Mouse (Mus musculus): ENCODE measurements at regions not wholly inside any gene's neighbourhood (a gene's known extent, or its start where the extent isn't known, plus 50 kb on each side); places are given as distances from the start of the nearest gene placed in this dataset.

GRCm38 (mm10) chr3:115515645-115516044, 199.2 kb downstream of the S1pr1 start:
- no peaks in the 10 kb centered on the region for H3K4me1 ChIP-seq (ENCODE audit: control insufficient read depth in 1 of 2, insufficient read depth in 2 of 2)
- dilution Hi-C loops (cut with MboI; ENCODE audit: extremely low pct_ligation_motif_present, extremely low pct_unique_long_range_greater_than_20kb, low sequenced_read_pairs): no loop called here
- no peaks in the 10 kb centered on the region for H3K27me3 ChIP-seq (replicated peaks)
- H3K4me2 ChIP-seq (ENCODE audit: insufficient read depth, low read depth, poor library complexity, severe bottlenecking): no peak overlapping the region
- H3K27ac ChIP-seq (ENCODE audit: insufficient read depth, low read depth): no peak overlapping the region
- in situ Hi-C loops (cut with MboI; ENCODE audit: low pct_ligation_motif_present, low pct_unique_long_range_greater_than_20kb, low sequenced_read_pairs): no loop called here
- H3K9me3 ChIP-seq (replicated peaks; ENCODE audit: low read length): no peaks in the 10 kb centered on the region
- H3K79me2 ChIP-seq (replicated peaks; ENCODE audit: control insufficient read depth, extremely low read depth, insufficient read depth, poor library complexity, severe bottlenecking): no peaks in the 10 kb centered on the region
- H3K36me3 ChIP-seq (replicated peaks in 1 of 2; ENCODE audit: control insufficient read depth in 1 of 2, insufficient read depth in 1 of 2, low read length in 1 of 2): no peaks in the 10 kb centered on the region
- no peak for TF ChIP-seq ZNF384 (IDR thresholded peaks at IDR 0.05; ENCODE audit: low read depth, low read length)
- no peak for TF ChIP-seq SMC3 (IDR thresholded peaks at IDR 0.05; ENCODE audit: low read depth, low read length)
- TF ChIP-seq ZC3H11A (IDR thresholded peaks at IDR 0.05; ENCODE audit: low read depth, low read length): no peak
- no peak for TF ChIP-seq MAX (IDR thresholded peaks at IDR 0.05; ENCODE audit: low read length)
- no peak for TF ChIP-seq NRF1 (IDR thresholded peaks at IDR 0.05; ENCODE audit: low read depth, low read length)
- TF ChIP-seq IRF4 (IDR thresholded peaks at IDR 0.05; ENCODE audit: low read depth, low read length): no peak
- TF ChIP-seq RAD21 (IDR thresholded peaks at IDR 0.05; ENCODE audit: low read depth, low read length): no peak
- TF ChIP-seq ELF1 (IDR thresholded peaks at IDR 0.05; ENCODE audit: low read depth, low read length): no peak
- TF ChIP-seq POLR2AphosphoS2 (IDR thresholded peaks at IDR 0.05; ENCODE audit: low read depth, low read length): no peak
- TF ChIP-seq E2F4 (IDR thresholded peaks at IDR 0.05; ENCODE audit: insufficient replicate concordance, low read depth, low read length): no peak
- TF ChIP-seq PAX5 (IDR thresholded peaks at IDR 0.05; ENCODE audit: low read length): no peak
- no peak for DNase-seq (ENCODE audit: extremely low read depth)
- H3K9ac ChIP-seq (ENCODE audit: insufficient read depth, low read depth): no peak overlapping the region
- no peak overlapping the region for H3K4me3 ChIP-seq (replicated peaks in 1 of 3; ENCODE audit: low read depth in 2 of 3, low read length in 2 of 3, poor library complexity in 1 of 3)

GRCm38 (mm10) chr3:115509658-115510057, 205.2 kb downstream of the S1pr1 start:
- Histone ChIP-seq H3K9me3 (replicated peaks; ENCODE audit: low read length) (no peaks in the 10 kb centered on the region), H3K4me1 (ENCODE audit: control insufficient read depth in 1 of 2, insufficient read depth in 2 of 2) (no peaks in the 10 kb centered on the region), H3K79me2 (replicated peaks; ENCODE audit: control insufficient read depth, extremely low read depth, insufficient read depth, poor library complexity, severe bottlenecking) (no peaks in the 10 kb centered on the region), H3K4me2 (ENCODE audit: insufficient read depth, low read depth, poor library complexity, severe bottlenecking) (no peak overlapping the region), H3K36me3 (replicated peaks in 1 of 2; ENCODE audit: control insufficient read depth in 1 of 2, insufficient read depth in 1 of 2, low read length in 1 of 2) (no peaks in the 10 kb centered on the region), H3K9ac (ENCODE audit: insufficient read depth, low read depth) (no peak overlapping the region), H3K27ac (ENCODE audit: insufficient read depth, low read depth) (no peak overlapping the region), H3K4me3 (replicated peaks in 1 of 3; ENCODE audit: low read depth in 2 of 3, low read length in 2 of 3, poor library complexity in 1 of 3) (no peak overlapping the region), H3K27me3 (replicated peaks) (no peaks in the 10 kb centered on the region)
- DNase-seq (ENCODE audit: extremely low read depth): no peak
- dilution Hi-C loops (cut with MboI; ENCODE audit: extremely low pct_ligation_motif_present, extremely low pct_unique_long_range_greater_than_20kb, low sequenced_read_pairs) (no loop called here), in situ Hi-C loops (cut with MboI; ENCODE audit: low pct_ligation_motif_present, low pct_unique_long_range_greater_than_20kb, low sequenced_read_pairs) (no loop called here)
- TF ChIP-seq TCF12 (IDR thresholded peaks at IDR 0.05; ENCODE audit: low read depth, low read length): no peak
- TF ChIP-seq UBTF (IDR thresholded peaks at IDR 0.05; ENCODE audit: low read depth, low read length): no peak
- TF ChIP-seq E2F4 (IDR thresholded peaks at IDR 0.05; ENCODE audit: insufficient replicate concordance, low read depth, low read length): no peak
- no peak for TF ChIP-seq IRF4 (IDR thresholded peaks at IDR 0.05; ENCODE audit: low read depth, low read length)
- TF ChIP-seq BHLHE40 (IDR thresholded peaks at IDR 0.05; ENCODE audit: low read depth, low read length): no peak
- no peak for TF ChIP-seq POLR2AphosphoS2 (IDR thresholded peaks at IDR 0.05; ENCODE audit: low read depth, low read length)
- TF ChIP-seq ZMIZ1 (IDR thresholded peaks at IDR 0.05; ENCODE audit: low read depth, low read length): no peak
- no peak for TF ChIP-seq JUN (IDR thresholded peaks at IDR 0.05; ENCODE audit: insufficient read depth, low read depth, low read length)
- no peak for TF ChIP-seq GABPA (IDR thresholded peaks at IDR 0.05; ENCODE audit: insufficient replicate concordance, low read depth, low read length)
- no peak for TF ChIP-seq ZC3H11A (IDR thresholded peaks at IDR 0.05; ENCODE audit: low read depth, low read length)
- no peak for TF ChIP-seq SMC3 (IDR thresholded peaks at IDR 0.05; ENCODE audit: low read depth, low read length)
- TF ChIP-seq TBP (conservative IDR thresholded peaks at IDR 0.05; ENCODE audit: low read depth, low read length): no peak
- TF ChIP-seq ZKSCAN1 (IDR thresholded peaks at IDR 0.05; ENCODE audit: borderline replicate concordance, low read depth, low read length): no peak
- TF ChIP-seq MXI1 (IDR thresholded peaks at IDR 0.05; ENCODE audit: low read depth, low read length): no peak
- TF ChIP-seq ZNF384 (IDR thresholded peaks at IDR 0.05; ENCODE audit: low read depth, low read length): no peak

Data from CH12.LX (cell line).